Mouse (Mus musculus): Measurements from ENCODE around the gene Il31ra. TPM values are rescaled to one million over a fixed set of nuclear protein-coding genes. Genes with fewer than 3 reads are reported as not detected.
A peak's percentile ranks its signal among the peaks of the same experiment; 100 is the strongest.

Gene Il31ra
- total RNA-seq, 2 experiments from 2014 or later, result 0.77 TPM; not detected in 1

DNA sequence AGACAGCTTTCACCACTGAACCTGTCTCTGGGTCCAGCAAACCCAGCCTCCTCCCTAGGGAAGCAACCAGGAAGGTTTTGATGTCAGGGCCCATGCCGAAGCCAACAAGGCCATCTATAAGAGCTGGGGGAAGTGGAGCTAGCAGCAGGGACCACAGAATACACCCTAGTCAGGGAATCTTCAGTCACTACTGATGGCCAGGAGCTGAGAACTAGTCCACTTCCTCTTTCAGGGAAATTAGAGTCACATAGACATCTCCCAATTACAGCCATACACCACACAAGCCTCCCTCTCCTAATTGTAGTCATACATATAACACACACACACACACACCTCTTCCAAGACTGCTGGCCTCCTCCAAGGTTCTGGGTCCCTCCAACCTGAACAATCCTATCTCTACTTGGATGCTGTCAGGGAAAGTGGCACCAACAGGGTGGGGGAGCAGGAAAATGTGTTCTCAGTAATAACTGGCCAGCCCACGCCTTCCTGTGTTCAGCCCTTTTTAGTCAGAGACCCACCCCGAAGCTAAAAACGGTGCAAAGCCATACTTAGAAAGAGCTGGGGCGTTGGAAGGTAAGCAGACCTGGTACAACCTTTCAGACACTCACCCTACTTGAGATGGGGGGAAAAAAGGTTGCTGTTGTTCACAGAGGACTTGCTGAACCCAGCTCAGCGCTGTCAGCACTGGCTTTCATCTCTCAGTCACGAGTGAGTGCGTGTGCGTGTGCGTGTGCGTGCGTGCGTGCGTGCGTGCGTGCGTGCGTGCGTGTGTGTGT lies 83.5 kb downstream of the Il31ra start:
- ATAC-seq (replicated peaks; ENCODE audit: low FRiP score, poor library complexity, severe bottlenecking), result no peak

- peak; percentile 71 for ATAC-seq (replicated peaks; ENCODE audit: low FRiP score, poor library complexity, severe bottlenecking)
Observed at GRCm38 (mm10) chr13:112509465-112509864, 84.7 kb downstream of the Il31ra start.

DNA sequence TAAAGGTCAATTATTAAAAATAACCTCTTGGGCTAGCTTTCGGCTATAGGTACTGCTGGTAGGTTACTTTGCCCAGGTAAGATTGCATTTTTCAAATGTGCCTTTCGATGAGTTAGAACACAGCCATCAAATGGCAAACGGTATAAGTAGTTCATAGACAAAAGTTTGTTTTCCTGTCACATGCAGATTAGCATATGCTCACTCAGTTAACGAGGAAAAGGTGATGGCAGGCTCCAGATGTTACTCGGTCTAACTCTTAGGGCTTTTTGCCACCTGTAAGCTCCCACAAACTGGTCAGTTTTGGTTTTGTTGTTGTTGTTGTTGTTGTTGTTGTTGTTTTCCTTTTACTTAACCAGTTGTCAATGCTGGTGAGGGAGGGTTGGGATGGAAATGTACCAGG lies 85.7 kb downstream of the Il31ra start:
- ATAC-seq (replicated peaks; ENCODE audit: low FRiP score, poor library complexity, severe bottlenecking), result no peak

GRCm38 (mm10) chr13:112507691-112508090 lies 86.5 kb downstream of the Il31ra start:
- ATAC-seq (replicated peaks; ENCODE audit: low FRiP score, poor library complexity, severe bottlenecking), result no peak

DNA sequence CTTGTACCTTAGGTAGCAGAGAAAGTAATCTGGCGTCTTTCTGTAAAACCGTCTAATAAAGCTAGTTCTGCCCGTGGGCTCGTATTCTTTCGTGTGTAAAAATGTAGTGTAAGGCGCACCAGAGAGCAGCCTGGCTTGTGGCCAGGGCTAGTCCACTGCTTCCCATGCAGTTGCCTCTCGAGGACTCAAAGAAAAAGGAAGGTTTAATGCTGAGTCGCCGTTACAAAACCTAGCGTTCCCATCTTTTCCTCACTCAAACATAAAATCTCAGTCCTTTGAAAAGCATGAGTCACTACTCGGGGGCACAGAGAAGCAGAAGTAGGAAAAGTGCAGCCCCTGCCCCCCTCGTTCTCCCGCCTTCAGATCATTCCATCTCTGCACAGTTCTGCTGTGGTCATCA lies 87.4 kb downstream of the Il31ra start:
- no peak for ATAC-seq (replicated peaks; ENCODE audit: low FRiP score, poor library complexity, severe bottlenecking)

DNA sequence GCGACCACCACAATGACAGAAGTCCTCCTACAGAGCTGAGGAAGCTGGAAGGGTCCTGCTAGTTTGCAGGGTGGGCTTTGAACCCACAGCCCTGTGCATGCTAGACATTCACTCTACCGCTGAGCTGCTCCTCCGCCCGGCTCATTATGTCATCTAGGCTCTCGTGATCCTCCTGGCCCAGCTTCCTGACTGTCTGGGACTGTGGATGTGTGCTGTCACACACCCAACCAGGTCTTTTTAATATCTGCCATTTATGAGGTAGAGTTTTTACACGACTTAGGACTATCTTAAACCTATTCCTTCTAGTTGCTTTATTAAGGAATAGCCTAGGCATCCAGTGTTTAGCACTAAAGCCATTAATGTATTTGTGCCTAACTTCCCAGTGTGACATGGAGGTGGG lies 88.7 kb downstream of the Il31ra start:
- ATAC-seq (replicated peaks; ENCODE audit: low FRiP score, poor library complexity, severe bottlenecking), result no peak

DNA sequence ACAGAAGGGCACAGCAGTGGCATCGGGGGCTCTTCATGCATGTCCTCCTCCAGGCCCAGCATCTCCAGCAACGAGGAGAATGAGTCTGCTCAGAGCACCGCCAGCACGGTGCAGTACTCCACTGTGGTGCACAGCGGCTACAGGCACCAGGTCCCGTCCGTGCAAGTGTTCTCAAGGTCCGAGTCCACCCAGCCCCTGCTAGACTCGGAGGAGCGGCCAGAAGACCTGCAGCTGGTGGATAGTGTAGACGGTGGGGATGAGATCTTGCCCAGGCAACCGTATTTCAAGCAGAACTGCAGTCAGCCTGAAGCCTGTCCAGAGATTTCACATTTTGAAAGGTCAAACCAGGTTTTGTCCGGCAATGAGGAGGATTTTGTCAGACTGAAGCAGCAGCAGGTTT lies 90.3 kb downstream of the Il31ra start:
- no peak for ATAC-seq (replicated peaks; ENCODE audit: low FRiP score, poor library complexity, severe bottlenecking)

DNA sequence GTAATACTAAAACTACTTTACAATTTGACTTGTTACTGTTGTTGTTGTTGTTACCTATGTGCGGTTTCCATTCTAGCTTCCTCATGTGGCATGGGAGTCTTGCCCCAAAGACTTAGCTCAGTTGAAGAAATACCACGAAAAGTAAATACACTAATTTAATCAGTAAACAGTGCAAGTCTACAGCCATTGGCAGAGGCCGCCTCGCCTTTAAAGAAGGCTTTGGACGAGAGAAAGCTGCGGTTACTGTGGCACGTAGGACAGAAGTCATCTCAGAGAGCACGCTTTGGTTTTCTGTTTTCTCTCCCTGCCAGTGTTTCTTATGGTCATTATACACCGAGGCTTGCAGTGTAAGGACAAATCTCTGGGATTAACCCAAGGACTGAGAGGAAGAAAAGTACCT lies 93.7 kb downstream of the Il31ra start:
- no peak for ATAC-seq (replicated peaks; ENCODE audit: low FRiP score, poor library complexity, severe bottlenecking)

DNA sequence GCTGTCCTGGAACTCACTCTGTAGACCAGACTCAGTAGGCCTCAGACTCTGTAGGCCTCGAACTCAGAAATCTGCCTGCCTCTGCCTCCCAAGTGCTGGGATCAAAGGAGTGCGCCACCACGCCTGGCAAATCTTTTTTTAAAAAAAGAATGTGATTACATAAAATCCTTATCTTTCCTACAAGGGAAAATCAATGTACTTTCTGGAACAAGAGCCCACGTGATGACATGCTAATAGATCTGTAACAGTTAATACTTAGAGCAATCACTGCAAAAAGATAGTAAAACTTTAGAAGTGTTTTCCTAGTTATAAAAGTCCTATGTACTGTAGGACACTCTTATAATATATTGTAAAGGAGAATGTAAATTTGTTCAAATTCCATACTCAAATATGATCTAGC lies 94.1 kb downstream of the Il31ra start:
- ATAC-seq (replicated peaks; ENCODE audit: low FRiP score, poor library complexity, severe bottlenecking), result no peak

- no peak for ATAC-seq (replicated peaks; ENCODE audit: low FRiP score, poor library complexity, severe bottlenecking)
Observed at GRCm38 (mm10) chr13:112494590-112494989, 99.6 kb downstream of the Il31ra start.

- no peak for ATAC-seq (replicated peaks; ENCODE audit: low FRiP score, poor library complexity, severe bottlenecking)
Observed at GRCm38 (mm10) chr13:112492285-112492678, 101.9 kb downstream of the Il31ra start.

GRCm38 (mm10) chr13:112491636-112492284 lies 102.4 kb downstream of the Il31ra start:
- no peak for ATAC-seq (replicated peaks; ENCODE audit: low FRiP score, poor library complexity, severe bottlenecking)

- no peak for ATAC-seq (replicated peaks; ENCODE audit: low FRiP score, poor library complexity, severe bottlenecking)
Observed at GRCm38 (mm10) chr13:112490036-112490435, 104.1 kb downstream of the Il31ra start.

- no peak for ATAC-seq (replicated peaks; ENCODE audit: low FRiP score, poor library complexity, severe bottlenecking)
Observed at GRCm38 (mm10) chr13:112486676-112487075, 107.5 kb downstream of the Il31ra start.

DNA sequence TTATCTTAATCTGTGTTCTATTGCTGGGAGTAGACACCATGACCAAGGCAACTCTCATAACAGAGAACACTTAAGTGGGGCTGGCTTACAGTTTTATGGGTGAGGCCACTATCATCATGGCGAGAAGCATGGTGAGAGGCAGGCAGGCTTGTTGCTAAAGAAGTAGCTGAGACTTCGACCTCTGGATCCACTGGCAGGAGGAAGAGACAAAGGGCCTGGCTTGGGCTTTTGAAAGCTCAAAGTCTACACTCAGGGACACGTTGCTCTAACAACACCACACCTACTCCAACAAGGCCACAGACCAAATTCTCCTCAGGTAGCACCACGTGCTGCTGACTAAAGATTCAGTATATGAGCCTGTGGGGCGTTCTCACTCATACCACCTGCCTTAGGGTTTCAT lies 107.9 kb downstream of the Il31ra start:
- no peak for ATAC-seq (replicated peaks; ENCODE audit: low FRiP score, poor library complexity, severe bottlenecking)

- ATAC-seq (replicated peaks; ENCODE audit: low FRiP score, poor library complexity, severe bottlenecking), result no peak
Observed at GRCm38 (mm10) chr13:112483015-112483414, 111.1 kb downstream of the Il31ra start.

GRCm38 (mm10) chr13:112482525-112482924 lies 111.6 kb downstream of the Il31ra start:
- ATAC-seq (replicated peaks; ENCODE audit: low FRiP score, poor library complexity, severe bottlenecking), result no peak

DNA sequence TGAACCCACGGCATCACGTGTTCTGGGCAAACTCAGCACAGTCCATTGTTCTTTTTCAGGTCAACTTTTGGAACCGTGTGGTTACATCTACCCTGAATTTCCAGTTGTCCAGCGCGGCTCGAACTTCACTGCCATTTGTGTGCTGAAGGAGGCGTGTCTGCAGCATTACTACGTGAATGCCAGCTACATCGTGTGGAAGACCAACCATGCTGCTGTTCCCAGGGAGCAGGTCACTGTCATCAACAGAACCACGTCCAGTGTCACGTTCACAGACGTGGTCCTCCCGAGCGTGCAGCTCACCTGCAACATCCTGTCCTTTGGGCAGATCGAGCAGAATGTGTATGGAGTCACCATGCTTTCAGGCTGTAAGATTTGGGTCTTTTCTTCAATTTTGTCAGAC lies 114.2 kb downstream of the Il31ra start:
- ATAC-seq (replicated peaks; ENCODE audit: low FRiP score, poor library complexity, severe bottlenecking), result no peak

DNA sequence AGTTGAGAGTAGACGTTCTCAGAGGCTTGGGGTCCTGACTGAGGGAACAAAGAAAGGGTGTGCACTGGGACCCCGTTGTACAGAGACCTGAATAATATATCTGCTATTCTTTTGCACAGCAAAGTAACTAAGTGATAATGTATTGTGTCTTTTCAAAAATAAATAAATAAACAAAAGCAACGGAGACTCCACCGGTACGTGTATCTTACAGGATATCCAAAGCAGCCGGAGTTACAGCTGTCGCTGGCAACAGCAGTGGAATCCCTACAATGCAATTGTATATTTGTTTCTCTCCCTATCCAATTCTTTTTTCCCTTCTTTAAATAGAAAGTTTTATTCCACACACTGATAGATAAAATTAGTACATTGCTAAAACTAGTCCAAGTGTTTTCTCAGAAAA lies 115.1 kb downstream of the Il31ra start:
- no peak for ATAC-seq (replicated peaks; ENCODE audit: low FRiP score, poor library complexity, severe bottlenecking)

DNA sequence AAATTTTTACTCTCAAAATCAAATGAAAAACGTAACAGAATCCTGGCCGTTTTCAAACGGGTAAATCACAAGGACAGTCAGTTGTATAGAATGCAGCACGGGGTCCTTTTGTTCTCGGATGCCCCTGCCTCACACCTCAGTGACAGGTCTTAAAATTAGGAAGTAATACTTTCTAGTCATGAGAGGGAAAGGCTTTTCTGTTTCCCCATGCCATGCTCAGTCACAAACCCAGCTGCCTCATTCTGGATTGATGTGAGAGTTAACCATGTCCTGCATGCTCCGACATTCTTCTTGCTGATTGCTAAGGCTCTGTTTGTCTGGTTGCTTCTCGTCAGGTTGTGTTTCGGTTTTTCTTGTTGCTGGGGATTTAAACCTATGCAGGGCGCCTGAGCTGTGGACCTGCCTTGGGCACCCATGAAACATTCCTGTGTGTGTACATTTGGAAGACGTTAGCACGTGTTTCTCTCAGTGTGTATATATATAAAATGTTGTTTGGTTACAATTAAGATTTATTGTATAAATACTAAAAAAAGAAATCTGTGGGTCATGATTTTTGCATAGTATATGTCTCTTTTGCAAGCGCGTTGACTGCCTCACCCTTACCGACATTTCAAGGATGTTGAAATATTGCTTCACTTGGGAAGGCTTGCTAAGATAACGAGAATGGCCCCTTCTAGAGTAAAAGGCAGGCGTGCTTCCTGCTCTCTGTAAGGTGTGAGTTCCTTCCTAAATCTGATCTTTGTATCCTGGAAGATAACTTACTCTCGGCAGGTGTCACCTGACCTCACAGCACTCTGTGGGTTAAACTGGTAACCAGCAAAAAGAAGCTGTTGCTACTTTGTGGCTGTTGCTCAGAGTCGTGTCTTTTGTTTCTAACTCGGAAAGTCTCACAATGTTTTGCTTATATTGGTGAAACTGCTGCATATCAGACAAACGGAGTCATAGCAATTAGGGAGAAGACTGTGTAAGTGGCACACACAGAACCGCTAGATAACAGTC lies 120.1 kb downstream of the Il31ra start:
- ATAC-seq (replicated peaks; ENCODE audit: low FRiP score, poor library complexity, severe bottlenecking), result no peak

Data from erythroblast, adult 5-6 weeks (primary cell).